Mouse (Mus musculus) liver, embryonic 12.5 days (tissue): ENCODE measurements around the gene Ckap2l. TPM values are rescaled to one million over a fixed set of nuclear protein-coding genes. Genes with fewer than 3 reads are reported as not detected.

Experiments used
- ATAC-seq: fragments of 200-750 bp; cut with Nextera tagmentation; 2 replicates; pipeline ENCODE4 v1.8.0; 2017; ENCODE audit warnings: moderate number of reproducible peaks, mild to moderate bottlenecking, moderate library complexity
- H3K27ac ChIP-seq: fragments of 300-500 bp; sonication (generic); 2 replicates; pipeline ENCODE4 v1.5.1; 2016; ENCODE audit warnings: mild to moderate bottlenecking
- H3K27me3 ChIP-seq: fragments of 300-500 bp; sonication (generic); replicated peaks from 2 replicates; pipeline ENCODE4 v1.6.1; 2016; ENCODE audit warnings: mild to moderate bottlenecking, moderate library complexity
- H3K36me3 ChIP-seq: fragments of 300-500 bp; sonication (generic); 2 replicates; pipeline ENCODE4 v1.6.1; 2016; ENCODE audit warnings: mild to moderate bottlenecking, moderate library complexity
- H3K4me1 ChIP-seq: fragments of 300-500 bp; sonication (generic); 2 replicates; pipeline ENCODE4 v1.6.1; 2016
- H3K4me2 ChIP-seq: fragments of 300-500 bp; sonication (generic); 2 replicates; pipeline ENCODE4 v1.6.1; 2016; ENCODE audit warnings: mild to moderate bottlenecking, moderate library complexity
- H3K4me3 ChIP-seq: fragments of 300-500 bp; sonication (generic); 2 replicates; pipeline ENCODE4 v1.5.1; 2016; ENCODE audit warnings: mild to moderate bottlenecking, moderate library complexity
- H3K9ac ChIP-seq: fragments of 300-500 bp; sonication (generic); 2 replicates; pipeline ENCODE4 v1.6.1; 2016; ENCODE audit warnings: mild to moderate bottlenecking, moderate library complexity
- H3K9me3 ChIP-seq: fragments of 300-500 bp; sonication (generic); replicated peaks from 2 replicates; pipeline ENCODE4 v1.6.1; 2016; ENCODE audit warnings: mild to moderate bottlenecking, moderate library complexity
- WGBS: fragments of 180-500 bp; shearing (Covaris S2); methylation state at CpG from one replicate; pipeline ENCODE4 v1.1.7; 2016; ENCODE audit not compliant: insufficient replicate concordance; 5-methylcytosine and 5-hydroxymethylcytosine counted together
- polyA plus RNA-seq: library from polyadenylated mRNA; unstranded; fragments of >200 nt; fragmentation: Nextera tagmentation; extraction: Ambion mirVana; gene quantifications from 2 replicates; pipeline ENCODE4 v1.2.1, GENCODE M21; 2016

The Ckap2l gene
- polyA plus RNA-seq, 1 experiment from 2014 or later = 31.6 TPM

- Histone ChIP-seq H3K4me3 (no peak within 1 kb of the TSS), H3K27me3 (peaks cover 6% of the 10 kb centered on the region; the same call in 1 of the 2 replicates), H3K9me3 (no peaks in the 10 kb centered on the region), H3K4me2 (no peak within 1 kb of the TSS), H3K36me3 (no peaks in the 10 kb centered on the region), H3K27ac (no peak within 1 kb of the TSS), H3K4me1 (no peaks in the 10 kb centered on the region), H3K9ac (no peak within 1 kb of the TSS)
- WGBS = 59% methylated on average over 7 of the region's 7 CpGs
- no peak for ATAC-seq
These were observed 12.8 kb upstream of the Ckap2l start, which contains the start of gene Il1a for GRCm38 (mm10) chr2:129309836-129310235. Gene Il1a, minus strand, starts transcription at chr2:129309972.

- no peaks in the 10 kb centered on the region for H3K9me3 ChIP-seq
- H3K4me2 ChIP-seq = no peak overlapping the region
- H3K36me3 ChIP-seq = no peaks in the 10 kb centered on the region
- no peak overlapping the region for H3K27ac ChIP-seq
- 53% methylated on average over 4 of the region's 4 CpGs for WGBS
- peaks cover 8% of the 10 kb centered on the region for H3K27me3 ChIP-seq
- no peak overlapping the region for H3K9ac ChIP-seq
- H3K4me3 ChIP-seq = no peak overlapping the region
- ATAC-seq = no peak
- no peaks in the 10 kb centered on the region for H3K4me1 ChIP-seq
These were observed 9.0 kb upstream of the Ckap2l start for GRCm38 (mm10) chr2:129306020-129306419.

- Histone ChIP-seq H3K9me3 (no peaks in the 10 kb centered on the region), H3K27me3 (peaks cover 11% of the 10 kb centered on the region), H3K9ac (peak overlapping the region; percentile 84), H3K27ac (peak overlapping the region; percentile 95), H3K36me3 (peaks cover 17% of the 10 kb centered on the region), H3K4me3 (peak overlapping the region; percentile 83), H3K4me2 (peak overlapping the region; percentile 78), H3K4me1 (peaks cover 26% of the 10 kb centered on the region)
- peak; percentile 34 for ATAC-seq
- WGBS = 3% methylated on average over 10 of the region's 10 CpGs
These were observed 574 bp upstream of the Ckap2l start for GRCm38 (mm10) chr2:129297589-129297982.

GRCm38 (mm10) chr2:129296086-129296485, 926 bp downstream of the Ckap2l start:
- Histone ChIP-seq H3K9ac (peak overlapping the region; percentile 88), H3K27ac (peak overlapping the region; percentile 95), H3K4me2 (peak overlapping the region; percentile 78), H3K4me3 (peak overlapping the region; percentile 83), H3K36me3 (peaks cover 21% of the 10 kb centered on the region), H3K27me3 (peaks cover 8% of the 10 kb centered on the region), H3K9me3 (no peaks in the 10 kb centered on the region), H3K4me1 (peaks cover 29% of the 10 kb centered on the region)
- 62% methylated on average over 5 of the region's 5 CpGs for WGBS
- ATAC-seq = no peak

- ATAC-seq = no peak
- Histone ChIP-seq H3K27me3 (peaks cover 5% of the 10 kb centered on the region), H3K27ac (peak overlapping the region; percentile 95; the same call in 1 of the 2 replicates), H3K36me3 (peaks cover 31% of the 10 kb centered on the region), H3K9me3 (no peaks in the 10 kb centered on the region), H3K4me3 (peak overlapping the region; percentile 83), H3K9ac (peak overlapping the region; percentile 88), H3K4me1 (peaks cover 30% of the 10 kb centered on the region), H3K4me2 (peak overlapping the region; percentile 78)
- WGBS = 91% methylated on average over 5 of the region's 5 CpGs
These were observed 1.9 kb downstream of the Ckap2l start for GRCm38 (mm10) chr2:129295075-129295474.

- no peaks in the 10 kb centered on the region for H3K9me3 ChIP-seq
- H3K4me2 ChIP-seq = no peak overlapping the region
- no peak overlapping the region for H3K27ac ChIP-seq
- H3K4me1 ChIP-seq = no peaks in the 10 kb centered on the region
- WGBS = 93% methylated on average over 5 of the region's 5 CpGs
- H3K9ac ChIP-seq = no peak overlapping the region
- no peaks in the 10 kb centered on the region for H3K27me3 ChIP-seq
- H3K36me3 ChIP-seq = peaks cover 97% of the 10 kb centered on the region
- no peak for ATAC-seq
- H3K4me3 ChIP-seq = no peak overlapping the region
These were observed 23.2 kb downstream of the Ckap2l start for GRCm38 (mm10) chr2:129273823-129274222.

- Histone ChIP-seq H3K9ac (no peak overlapping the region), H3K9me3 (no peaks in the 10 kb centered on the region; the same call in 1 of the 2 replicates), H3K4me2 (no peak overlapping the region), H3K27ac (no peak overlapping the region), H3K27me3 (no peaks in the 10 kb centered on the region), H3K4me3 (no peak overlapping the region), H3K36me3 (peaks cover 95% of the 10 kb centered on the region), H3K4me1 (no peaks in the 10 kb centered on the region)
- WGBS = 88% methylated on average over 9 of the region's 9 CpGs
- no peak for ATAC-seq
These were observed 26.4 kb downstream of the Ckap2l start for GRCm38 (mm10) chr2:129270621-129271020.

- no peak for ATAC-seq
- no peak overlapping the region for H3K4me2 ChIP-seq
- H3K27ac ChIP-seq = no peak overlapping the region
- H3K9me3 ChIP-seq = no peaks in the 10 kb centered on the region; the same call in 1 of the 2 replicates
- H3K4me3 ChIP-seq = no peak overlapping the region
- peaks cover 89% of the 10 kb centered on the region for H3K36me3 ChIP-seq
- no peak overlapping the region for H3K9ac ChIP-seq
- 87% methylated on average over 5 of the region's 5 CpGs for WGBS
- H3K4me1 ChIP-seq = no peaks in the 10 kb centered on the region
- no peaks in the 10 kb centered on the region for H3K27me3 ChIP-seq
These were observed 27.0 kb downstream of the Ckap2l start for GRCm38 (mm10) chr2:129269986-129270385.

GRCm38 (mm10) chr2:129269161-129269643, 27.8 kb downstream of the Ckap2l start:
- WGBS = 92% methylated on average over 12 of the region's 12 CpGs
- no peak overlapping the region for H3K4me2 ChIP-seq
- no peak overlapping the region for H3K27ac ChIP-seq
- peaks cover 81% of the 10 kb centered on the region for H3K36me3 ChIP-seq
- H3K4me1 ChIP-seq = no peaks in the 10 kb centered on the region
- no peak for ATAC-seq
- H3K27me3 ChIP-seq = no peaks in the 10 kb centered on the region
- no peak overlapping the region for H3K9ac ChIP-seq
- H3K9me3 ChIP-seq = no peaks in the 10 kb centered on the region; the same call in 1 of the 2 replicates
- H3K4me3 ChIP-seq = no peak overlapping the region

- H3K4me2 ChIP-seq = no peak overlapping the region
- no peaks in the 10 kb centered on the region; the same call in 1 of the 2 replicates for H3K9me3 ChIP-seq
- no peak overlapping the region for H3K9ac ChIP-seq
- H3K4me1 ChIP-seq = peaks cover 12% of the 10 kb centered on the region
- no peak overlapping the region for H3K4me3 ChIP-seq
- peaks cover 67% of the 10 kb centered on the region for H3K36me3 ChIP-seq
- no peak for ATAC-seq
- H3K27me3 ChIP-seq = no peaks in the 10 kb centered on the region
- WGBS = 89% methylated on average over 5 of the region's 5 CpGs
- peak overlapping the region; percentile 22; the same call in 1 of the 2 replicates for H3K27ac ChIP-seq
These were observed 29.3 kb downstream of the Ckap2l start for GRCm38 (mm10) chr2:129267738-129268137.

- no peak for ATAC-seq
- Histone ChIP-seq H3K9me3 (no peaks in the 10 kb centered on the region; the same call in 1 of the 2 replicates), H3K4me1 (peaks cover 28% of the 10 kb centered on the region), H3K4me3 (no peak overlapping the region), H3K36me3 (peaks cover 44% of the 10 kb centered on the region), H3K4me2 (no peak overlapping the region), H3K27me3 (no peaks in the 10 kb centered on the region; the same call in 1 of the 2 replicates), H3K9ac (no peak overlapping the region), H3K27ac (no peak overlapping the region)
- WGBS = 72% methylated on average over 7 of the region's 7 CpGs
These were observed 31.7 kb downstream of the Ckap2l start for GRCm38 (mm10) chr2:129265316-129265715.

- H3K4me2 ChIP-seq = peak overlapping the region; percentile 40
- H3K36me3 ChIP-seq = peaks cover 21% of the 10 kb centered on the region
- H3K27ac ChIP-seq = peak overlapping the region; percentile 84
- peak; percentile 77 for ATAC-seq
- 55% methylated on average over 5 of the region's 5 CpGs for WGBS
- no peaks in the 10 kb centered on the region; the same call in 1 of the 2 replicates for H3K9me3 ChIP-seq
- peaks cover 35% of the 10 kb centered on the region for H3K4me1 ChIP-seq
- H3K4me3 ChIP-seq = no peak overlapping the region
- peaks cover 5% of the 10 kb centered on the region; the same call in 1 of the 2 replicates for H3K27me3 ChIP-seq
- H3K9ac ChIP-seq = peak overlapping the region; percentile 35; the same call in 1 of the 2 replicates
These were observed 33.9 kb downstream of the Ckap2l start for GRCm38 (mm10) chr2:129263073-129263472.
